Mouse (Mus musculus) retina, postnatal 7 days (tissue): ENCODE results near the gene Pomp.
A peak's percentile ranks its signal among the peaks of the same experiment; 100 is the strongest.

ENCODE experiments used
- DNase-seq: peaks from one replicate; pipeline ENCODE4 v3.0.0-alpha.2; 2012; ENCODE audit warnings: low read depth, low spot score

Gene Pomp

GRCm38 (mm10) chr5:147860449-147861261, at the start of gene Pomp:
TSS of gene Pomp (plus strand) at chr5:147860461.
- peak; percentile 86 for DNase-seq

- no peak for DNase-seq
These were observed 47.8 kb upstream of the Pomp start for GRCm38 (mm10) chr5:147812255-147813040.

- no peak for DNase-seq
These were observed 45.3 kb upstream of the Pomp start for GRCm38 (mm10) chr5:147814971-147815370.

- no peak for DNase-seq
These were observed 44.7 kb upstream of the Pomp start for GRCm38 (mm10) chr5:147815592-147815991.

GRCm38 (mm10) chr5:147816465-147816864, 43.8 kb upstream of the Pomp start:
- DNase-seq, result no peak

- no peak for DNase-seq
These were observed 42.3 kb upstream of the Pomp start for GRCm38 (mm10) chr5:147817747-147818496.

GRCm38 (mm10) chr5:147818866-147819265, 41.4 kb upstream of the Pomp start:
- no peak for DNase-seq

GRCm38 (mm10) chr5:147819895-147820294, 40.4 kb upstream of the Pomp start:
- no peak for DNase-seq

- no peak for DNase-seq
These were observed 36.1 kb upstream of the Pomp start for GRCm38 (mm10) chr5:147824021-147824605.

- no peak for DNase-seq
These were observed 34.8 kb upstream of the Pomp start for GRCm38 (mm10) chr5:147825375-147825969.

- no peak for DNase-seq
These were observed 34.2 kb upstream of the Pomp start for GRCm38 (mm10) chr5:147826091-147826490.

GRCm38 (mm10) chr5:147826546-147826945, 33.7 kb upstream of the Pomp start:
- DNase-seq, result no peak

- DNase-seq, result no peak
These were observed 31.4 kb upstream of the Pomp start for GRCm38 (mm10) chr5:147828846-147829245.

GRCm38 (mm10) chr5:147832842-147833241, 27.4 kb upstream of the Pomp start:
- DNase-seq, result no peak

GRCm38 (mm10) chr5:147834841-147835500, 25.3 kb upstream of the Pomp start:
- no peak for DNase-seq

GRCm38 (mm10) chr5:147839418-147839817, 20.8 kb upstream of the Pomp start:
- no peak for DNase-seq

GRCm38 (mm10) chr5:147843340-147843739, 16.9 kb upstream of the Pomp start:
- no peak for DNase-seq

GRCm38 (mm10) chr5:147845319-147845718, 14.9 kb upstream of the Pomp start:
- DNase-seq, result no peak

GRCm38 (mm10) chr5:147847361-147847760, 12.9 kb upstream of the Pomp start:
- no peak for DNase-seq

- DNase-seq, result peak; percentile 65
These were observed 11.9 kb upstream of the Pomp start for GRCm38 (mm10) chr5:147848164-147848863.
